Mouse (Mus musculus) heart, postnatal 25 days (tissue): ENCODE results near the gene Erg. TPM values are rescaled to one million over a fixed set of nuclear protein-coding genes. Genes with fewer than 3 reads are reported as not detected.

Experiments used
- DNase-seq: peaks from one replicate; pipeline ENCODE4 v3.0.0; 2022; ENCODE audit warnings: low spot score
- intact Hi-C: fragments of 180-260 bp; cut with DNase I; formaldehyde crosslinking; loops from one replicate; pipeline ENCODE4 v1.15.1; 2025
- total RNA-seq, 2 experiments: library from RNA; stranded (reverse); gene quantifications; 2 replicates each; pipeline ENCODE4 v1.2.3; 2021

Erg gene
- total RNA-seq, 2 experiments from 2014 or later, result 29.8 to 33.0 TPM

GRCm38 (mm10) chr16:95493336-95493735 lies 93.1 kb downstream of the Erg start:
- DNase-seq, result no peak
- intact Hi-C loops, result loop anchor here (5.0 kb wide), 1 partner anchor 39 kb away; no protein-coding TSS in a partner anchor

GRCm38 (mm10) chr16:95492146-95492545 lies 94.2 kb downstream of the Erg start:
- intact Hi-C loops, result loop anchor here (5.0 kb wide), 1 partner anchor 40 kb away; no protein-coding TSS in a partner anchor
- no peak for DNase-seq

GRCm38 (mm10) chr16:95490386-95490785 lies 96.0 kb downstream of the Erg start:
- no peak for DNase-seq
- intact Hi-C loops, result loop anchor here (5.0 kb wide), 1 partner anchor 42 kb away; no protein-coding TSS in a partner anchor

- DNase-seq, result no peak
- intact Hi-C loops, result no loop called here
Measured at GRCm38 (mm10) chr16:95487606-95488351, 98.6 kb downstream of the Erg start.

GRCm38 (mm10) chr16:95481176-95481575 lies 105.2 kb downstream of the Erg start:
- intact Hi-C loops, result no loop called here
- no peak for DNase-seq

GRCm38 (mm10) chr16:95478558-95478957 lies 107.8 kb downstream of the Erg start:
- intact Hi-C loops, result no loop called here
- no peak for DNase-seq

- intact Hi-C loops, result no loop called here
- no peak for DNase-seq
Measured at GRCm38 (mm10) chr16:95475041-95475440, 111.4 kb downstream of the Erg start.

GRCm38 (mm10) chr16:95473946-95474345 lies 112.4 kb downstream of the Erg start:
- intact Hi-C loops, result no loop called here
- DNase-seq, result no peak

- intact Hi-C loops, result no loop called here
Measured at GRCm38 (mm10) chr16:95472771-95473170, 113.6 kb downstream of the Erg start.

GRCm38 (mm10) chr16:95469262-95470139 lies 116.9 kb downstream of the Erg start:
- intact Hi-C loops, result loop anchor here (5.0 kb wide), 3 partner anchors 103 to 493 kb away; no protein-coding TSS in a partner anchor

More at GRCm38 (mm10) chr16:95472771-95473170, 113.6 kb downstream of the Erg start:
- no peak for DNase-seq

GRCm38 (mm10) chr16:95467893-95468292 lies 118.5 kb downstream of the Erg start:
- intact Hi-C loops, result loop anchor here (5.0 kb wide), 3 partner anchors 104 to 494 kb away; no protein-coding TSS in a partner anchor

More at GRCm38 (mm10) chr16:95469262-95470139, 116.9 kb downstream of the Erg start:
- DNase-seq, result no peak

GRCm38 (mm10) chr16:95466548-95466947 lies 119.8 kb downstream of the Erg start:
- intact Hi-C loops, result loop anchor here (5.0 kb wide), 3 partner anchors 106 to 496 kb away; no protein-coding TSS in a partner anchor
- DNase-seq, result no peak

More at GRCm38 (mm10) chr16:95467893-95468292, 118.5 kb downstream of the Erg start:
- no peak for DNase-seq

- intact Hi-C loops, result loop anchor here (5.0 kb wide), 4 partner anchors 62 to 498 kb away; no protein-coding TSS in a partner anchor
- DNase-seq, result no peak
Measured at GRCm38 (mm10) chr16:95464609-95465008, 121.8 kb downstream of the Erg start.

- peak; percentile 27 for DNase-seq
- intact Hi-C loops, result loop anchor here (5.0 kb wide), 1 partner anchor 61 kb away; no protein-coding TSS in a partner anchor
Measured at GRCm38 (mm10) chr16:95463796-95464195, 122.6 kb downstream of the Erg start.

GRCm38 (mm10) chr16:95461941-95462340 lies 124.5 kb downstream of the Erg start:
- DNase-seq, result no peak

GRCm38 (mm10) chr16:95460336-95460735 lies 126.1 kb downstream of the Erg start:
- intact Hi-C loops, result loop anchor here (5.0 kb wide), 1 partner anchor 58 kb away; no protein-coding TSS in a partner anchor
- DNase-seq, result no peak

More at GRCm38 (mm10) chr16:95461941-95462340, 124.5 kb downstream of the Erg start:
- intact Hi-C loops, result loop anchor here (5.0 kb wide), 1 partner anchor 60 kb away; no protein-coding TSS in a partner anchor

- intact Hi-C loops, result no loop called here
Measured at GRCm38 (mm10) chr16:95459325-95459691, 127.1 kb downstream of the Erg start.

GRCm38 (mm10) chr16:95458590-95459324 lies 127.6 kb downstream of the Erg start:
- DNase-seq, result no peak
- intact Hi-C loops, result loop anchor here (1.0 kb wide), 1 partner anchor 19 kb away; no protein-coding TSS in a partner anchor

More at GRCm38 (mm10) chr16:95459325-95459691, 127.1 kb downstream of the Erg start:
- peak; percentile 35 for DNase-seq

GRCm38 (mm10) chr16:95457006-95457405 lies 129.4 kb downstream of the Erg start:
- DNase-seq, result no peak

More at GRCm38 (mm10) chr16:95457006-95457405, 129.4 kb downstream of the Erg start:
- intact Hi-C loops, result no loop called here
